Mouse (Mus musculus): ENCODE measurements around the gene 2310046K23Rik. TPM values are rescaled to one million over a fixed set of nuclear protein-coding genes. Genes with fewer than 3 reads are reported as not detected.

The 2310046K23Rik gene
- polyA plus RNA-seq (2014; fragmentation: Nextera tagmentation; extraction: Ambion mirVana), result not detected in 2 replicates

GRCm38 (mm10) chr3:92534411-92534810 is at the start of gene 2310046K23Rik:
Gene 2310046K23Rik, minus strand, starts transcription at chr3:92534511.
- Histone ChIP-seq H3K9ac (replicated peaks; ENCODE audit: low read depth, low read length) (no peak within 1 kb of the TSS), H3K4me3 (ENCODE audit: low read depth, low read length) (no peak within 1 kb of the TSS), H3K27ac (ENCODE audit: low read depth, low read length) (no peak within 1 kb of the TSS), H3K27me3 (ENCODE audit: control insufficient read depth, insufficient read depth, low read length) (no peaks in the 10 kb centered on the region), H3K4me2 (ENCODE audit: low read depth, low read length) (no peak within 1 kb of the TSS), H3K4me1 (ENCODE audit: control insufficient read depth, insufficient read depth, low read length) (no peaks in the 10 kb centered on the region), H3K36me3 (ENCODE audit: control insufficient read depth, insufficient read depth, low read length) (no peaks in the 10 kb centered on the region), H3K9me3 (ENCODE audit: control insufficient read depth, low read length) (no peaks in the 10 kb centered on the region)
- ATAC-seq (ENCODE audit: low read depth), result no peak
- WGBS, result 88% methylated on average over 3 of the region's 3 CpGs

- Histone ChIP-seq H3K9me3 (ENCODE audit: control insufficient read depth, low read length) (no peaks in the 10 kb centered on the region), H3K36me3 (ENCODE audit: control insufficient read depth, insufficient read depth, low read length) (no peaks in the 10 kb centered on the region), H3K27me3 (ENCODE audit: control insufficient read depth, insufficient read depth, low read length) (no peaks in the 10 kb centered on the region), H3K9ac (replicated peaks; ENCODE audit: low read depth, low read length) (no peak overlapping the region), H3K27ac (ENCODE audit: low read depth, low read length) (no peak overlapping the region), H3K4me2 (ENCODE audit: low read depth, low read length) (no peak overlapping the region), H3K4me3 (ENCODE audit: low read depth, low read length) (no peak overlapping the region), H3K4me1 (ENCODE audit: control insufficient read depth, insufficient read depth, low read length) (no peaks in the 10 kb centered on the region)
- ATAC-seq (ENCODE audit: low read depth), result no peak
- 70% methylated on average over 3 of the region's 3 CpGs for WGBS
Measured at GRCm38 (mm10) chr3:92583164-92583826, 49.0 kb upstream of the 2310046K23Rik start.

GRCm38 (mm10) chr3:92579508-92579907 is 45.2 kb upstream of the 2310046K23Rik start:
- no peak overlapping the region for H3K4me3 ChIP-seq (ENCODE audit: low read depth, low read length)
- no peak overlapping the region for H3K4me2 ChIP-seq (ENCODE audit: low read depth, low read length)
- WGBS, result 81% methylated on average over 1 of the region's 1 CpGs
- H3K9ac ChIP-seq (replicated peaks; ENCODE audit: low read depth, low read length), result no peak overlapping the region
- H3K27me3 ChIP-seq (ENCODE audit: control insufficient read depth, insufficient read depth, low read length), result no peaks in the 10 kb centered on the region
- no peaks in the 10 kb centered on the region for H3K9me3 ChIP-seq (ENCODE audit: control insufficient read depth, low read length)
- no peaks in the 10 kb centered on the region for H3K36me3 ChIP-seq (ENCODE audit: control insufficient read depth, insufficient read depth, low read length)
- no peak for ATAC-seq (ENCODE audit: low read depth)
- no peaks in the 10 kb centered on the region for H3K4me1 ChIP-seq (ENCODE audit: control insufficient read depth, insufficient read depth, low read length)
- H3K27ac ChIP-seq (ENCODE audit: low read depth, low read length), result no peak overlapping the region

GRCm38 (mm10) chr3:92578652-92579413 is 44.5 kb upstream of the 2310046K23Rik start:
- no peaks in the 10 kb centered on the region for H3K9me3 ChIP-seq (ENCODE audit: control insufficient read depth, low read length)
- ATAC-seq (ENCODE audit: low read depth), result no peak
- H3K9ac ChIP-seq (replicated peaks; ENCODE audit: low read depth, low read length), result no peak overlapping the region
- no peaks in the 10 kb centered on the region for H3K27me3 ChIP-seq (ENCODE audit: control insufficient read depth, insufficient read depth, low read length)
- H3K27ac ChIP-seq (ENCODE audit: low read depth, low read length), result no peak overlapping the region
- H3K36me3 ChIP-seq (ENCODE audit: control insufficient read depth, insufficient read depth, low read length), result no peaks in the 10 kb centered on the region
- no peaks in the 10 kb centered on the region for H3K4me1 ChIP-seq (ENCODE audit: control insufficient read depth, insufficient read depth, low read length)
- no peak overlapping the region for H3K4me2 ChIP-seq (ENCODE audit: low read depth, low read length)
- H3K4me3 ChIP-seq (ENCODE audit: low read depth, low read length), result no peak overlapping the region
- 80% methylated on average over 4 of the region's 4 CpGs for WGBS

- ATAC-seq (ENCODE audit: low read depth), result no peak
- H3K9me3 ChIP-seq (ENCODE audit: control insufficient read depth, low read length), result no peaks in the 10 kb centered on the region
- H3K27ac ChIP-seq (ENCODE audit: low read depth, low read length), result no peak within 1 kb of the TSS
- no peak within 1 kb of the TSS for H3K9ac ChIP-seq (replicated peaks; ENCODE audit: low read depth, low read length)
- WGBS, result 83% methylated on average over 1 of the region's 1 CpGs
- H3K4me3 ChIP-seq (ENCODE audit: low read depth, low read length), result no peak within 1 kb of the TSS
- H3K27me3 ChIP-seq (ENCODE audit: control insufficient read depth, insufficient read depth, low read length), result no peaks in the 10 kb centered on the region
- H3K4me2 ChIP-seq (ENCODE audit: low read depth, low read length), result no peak within 1 kb of the TSS
- H3K4me1 ChIP-seq (ENCODE audit: control insufficient read depth, insufficient read depth, low read length), result no peaks in the 10 kb centered on the region
- no peaks in the 10 kb centered on the region for H3K36me3 ChIP-seq (ENCODE audit: control insufficient read depth, insufficient read depth, low read length)
Measured at GRCm38 (mm10) chr3:92573449-92574041, 39.2 kb upstream of the 2310046K23Rik start, which contains the start of gene Ivl. Gene Ivl, minus strand, starts transcription at chr3:92573735.

GRCm38 (mm10) chr3:92572514-92573155 is 38.3 kb upstream of the 2310046K23Rik start:
- WGBS, result 42% methylated on average over 2 of the region's 2 CpGs
- no peaks in the 10 kb centered on the region for H3K36me3 ChIP-seq (ENCODE audit: control insufficient read depth, insufficient read depth, low read length)
- no peak overlapping the region for H3K27ac ChIP-seq (ENCODE audit: low read depth, low read length)
- ATAC-seq (ENCODE audit: low read depth), result no peak
- no peaks in the 10 kb centered on the region for H3K4me1 ChIP-seq (ENCODE audit: control insufficient read depth, insufficient read depth, low read length)
- no peak overlapping the region for H3K9ac ChIP-seq (replicated peaks; ENCODE audit: low read depth, low read length)
- no peaks in the 10 kb centered on the region for H3K27me3 ChIP-seq (ENCODE audit: control insufficient read depth, insufficient read depth, low read length)
- no peak overlapping the region for H3K4me2 ChIP-seq (ENCODE audit: low read depth, low read length)
- no peaks in the 10 kb centered on the region for H3K9me3 ChIP-seq (ENCODE audit: control insufficient read depth, low read length)
- H3K4me3 ChIP-seq (ENCODE audit: low read depth, low read length), result no peak overlapping the region

- Histone ChIP-seq H3K4me1 (ENCODE audit: control insufficient read depth, insufficient read depth, low read length) (no peaks in the 10 kb centered on the region), H3K4me2 (ENCODE audit: low read depth, low read length) (no peak overlapping the region), H3K27me3 (ENCODE audit: control insufficient read depth, insufficient read depth, low read length) (no peaks in the 10 kb centered on the region), H3K27ac (ENCODE audit: low read depth, low read length) (no peak overlapping the region), H3K4me3 (ENCODE audit: low read depth, low read length) (no peak overlapping the region), H3K9me3 (ENCODE audit: control insufficient read depth, low read length) (no peaks in the 10 kb centered on the region), H3K9ac (replicated peaks; ENCODE audit: low read depth, low read length) (no peak overlapping the region), H3K36me3 (ENCODE audit: control insufficient read depth, insufficient read depth, low read length) (no peaks in the 10 kb centered on the region)
- WGBS, result 88% methylated on average over 2 of the region's 2 CpGs
- no peak for ATAC-seq (ENCODE audit: low read depth)
Measured at GRCm38 (mm10) chr3:92568752-92569151, 34.4 kb upstream of the 2310046K23Rik start.

GRCm38 (mm10) chr3:92565418-92565817 is 31.1 kb upstream of the 2310046K23Rik start:
- H3K9ac ChIP-seq (replicated peaks; ENCODE audit: low read depth, low read length), result no peak overlapping the region
- H3K27ac ChIP-seq (ENCODE audit: low read depth, low read length), result no peak overlapping the region
- H3K4me3 ChIP-seq (ENCODE audit: low read depth, low read length), result no peak overlapping the region
- no peaks in the 10 kb centered on the region for H3K4me1 ChIP-seq (ENCODE audit: control insufficient read depth, insufficient read depth, low read length)
- no peaks in the 10 kb centered on the region for H3K9me3 ChIP-seq (ENCODE audit: control insufficient read depth, low read length)
- H3K36me3 ChIP-seq (ENCODE audit: control insufficient read depth, insufficient read depth, low read length), result no peaks in the 10 kb centered on the region
- no peaks in the 10 kb centered on the region for H3K27me3 ChIP-seq (ENCODE audit: control insufficient read depth, insufficient read depth, low read length)
- H3K4me2 ChIP-seq (ENCODE audit: low read depth, low read length), result no peak overlapping the region
- no peak for ATAC-seq (ENCODE audit: low read depth)

GRCm38 (mm10) chr3:92512325-92512724 is 22.0 kb downstream of the 2310046K23Rik start:
- no peaks in the 10 kb centered on the region for H3K27me3 ChIP-seq (ENCODE audit: control insufficient read depth, insufficient read depth, low read length)
- ATAC-seq (ENCODE audit: low read depth), result no peak
- no peaks in the 10 kb centered on the region for H3K36me3 ChIP-seq (ENCODE audit: control insufficient read depth, insufficient read depth, low read length)
- no peak overlapping the region for H3K27ac ChIP-seq (ENCODE audit: low read depth, low read length)
- no peaks in the 10 kb centered on the region for H3K9me3 ChIP-seq (ENCODE audit: control insufficient read depth, low read length)
- H3K9ac ChIP-seq (replicated peaks; ENCODE audit: low read depth, low read length), result no peak overlapping the region
- H3K4me2 ChIP-seq (ENCODE audit: low read depth, low read length), result no peak overlapping the region
- no peak overlapping the region for H3K4me3 ChIP-seq (ENCODE audit: low read depth, low read length)
- H3K4me1 ChIP-seq (ENCODE audit: control insufficient read depth, insufficient read depth, low read length), result no peaks in the 10 kb centered on the region
